Mouse (Mus musculus) heart, embryonic 12.5 days (tissue): Measurements from ENCODE around the gene Hspa14. TPM values are rescaled to one million over a fixed set of nuclear protein-coding genes. Genes with fewer than 3 reads are reported as not detected.

Source experiments
- ATAC-seq: fragments of 200-750 bp; cut with Nextera tagmentation; 2 replicates; pipeline ENCODE4 v1.8.0; 2017; ENCODE audit warnings: moderate TSS enrichment, moderate library complexity; ENCODE audit not compliant: insufficient number of reproducible peaks, low FRiP score
- H3K27ac ChIP-seq: fragments of 300-500 bp; sonication (generic); 2 replicates; pipeline ENCODE4 v1.5.1; 2016; ENCODE audit warnings: mild to moderate bottlenecking, moderate library complexity; ENCODE audit not compliant: poor library complexity, severe bottlenecking
- H3K27me3 ChIP-seq: fragments of 300-500 bp; sonication (generic); replicated peaks from 2 replicates; pipeline ENCODE4 v1.6.1; 2016; ENCODE audit warnings: mild to moderate bottlenecking, moderate library complexity
- H3K36me3 ChIP-seq: fragments of 300-500 bp; sonication (generic); 2 replicates; pipeline ENCODE4 v1.6.1; 2016; ENCODE audit warnings: mild to moderate bottlenecking, moderate library complexity
- H3K4me1 ChIP-seq: fragments of 300-500 bp; sonication (generic); replicated peaks from 2 replicates; pipeline ENCODE4 v1.6.1; 2016; ENCODE audit warnings: mild to moderate bottlenecking
- H3K4me2 ChIP-seq: fragments of 300-500 bp; sonication (generic); 2 replicates; pipeline ENCODE4 v1.6.1; 2016; ENCODE audit warnings: mild to moderate bottlenecking, moderate library complexity
- H3K4me3 ChIP-seq: fragments of 300-500 bp; sonication (generic); 2 replicates; pipeline ENCODE4 v1.5.1; 2016; ENCODE audit warnings: mild to moderate bottlenecking
- H3K9ac ChIP-seq: fragments of 300-500 bp; sonication (generic); 2 replicates; pipeline ENCODE4 v1.6.1; 2016; ENCODE audit warnings: mild to moderate bottlenecking, moderate library complexity
- H3K9me3 ChIP-seq: fragments of 300-500 bp; sonication (generic); replicated peaks from 2 replicates; pipeline ENCODE4 v1.6.1; 2016; ENCODE audit warnings: mild to moderate bottlenecking, moderate library complexity
- WGBS: fragments of 180-500 bp; shearing (Covaris S2); methylation state at CpG from one replicate; pipeline ENCODE4 v1.1.7; 2016; 5-methylcytosine and 5-hydroxymethylcytosine counted together
- polyA plus RNA-seq: library from polyadenylated mRNA; unstranded; fragments of >200 nt; fragmentation: Nextera tagmentation; extraction: Ambion mirVana; gene quantifications from 2 replicates; pipeline ENCODE4 v1.2.1, GENCODE M21; 2016

Hspa14 gene
- polyA plus RNA-seq, result 81.3 and 85.9 TPM in 2 replicates

DNA sequence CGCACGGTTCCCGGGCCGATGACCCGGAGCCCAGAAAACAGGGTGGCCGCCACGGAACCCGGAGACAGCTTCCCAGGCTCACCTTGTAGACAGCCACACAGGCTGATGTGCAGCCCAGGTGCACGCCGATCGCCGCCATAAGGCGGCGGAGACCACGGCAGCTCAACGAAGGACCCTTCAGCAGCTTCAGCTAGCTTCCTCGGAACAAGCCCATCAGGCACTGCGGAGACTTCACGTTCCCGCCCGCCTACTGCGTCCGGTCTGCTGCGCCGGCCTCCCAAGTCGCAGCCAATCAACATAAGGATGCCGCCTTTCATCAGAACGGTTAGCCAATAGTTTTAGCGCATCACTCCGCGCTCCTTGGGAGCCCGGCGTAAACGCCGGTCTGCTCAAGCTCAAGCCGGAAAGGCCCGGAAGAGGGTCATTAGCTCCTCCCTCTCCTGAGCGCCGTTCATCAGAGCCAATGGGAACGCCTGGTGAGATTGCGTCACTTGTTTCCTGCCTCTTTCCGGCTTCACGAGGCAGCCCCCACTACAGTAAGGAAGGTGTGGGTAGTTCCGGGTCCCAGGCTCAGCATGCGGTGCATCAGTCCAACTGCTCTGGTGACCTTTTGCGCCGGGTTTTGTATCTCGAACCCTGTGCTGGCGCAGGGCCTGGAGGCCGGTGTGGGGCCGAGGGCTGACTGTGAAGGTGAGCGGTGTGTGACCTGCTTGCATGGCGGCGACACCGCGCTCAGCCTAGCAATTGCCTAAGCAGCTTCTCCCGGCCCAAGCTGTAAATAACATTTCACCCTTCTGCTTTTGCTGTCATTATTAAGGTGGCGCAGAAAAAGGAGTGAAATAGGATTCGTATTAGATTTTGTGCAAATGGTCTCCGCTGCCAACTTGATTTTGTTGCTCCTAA lies at the start of gene Hspa14, which contains the start of the genes Gm45902 and Cdnf:
Hspa14 (minus strand) TSS at position 263 of the 903 bp plus-strand sequence.
Gm45902 (minus strand) TSS at position 239 of the 903 bp plus-strand sequence.
Cdnf (plus strand) TSS at position 479 of the 903 bp plus-strand sequence.
- Histone ChIP-seq H3K27ac (peak within 1 kb of the TSS; percentile 84), H3K27me3 (no peaks in the 10 kb centered on the region), H3K36me3 (peaks cover 28% of the 10 kb centered on the region), H3K9ac (peak within 1 kb of the TSS; percentile 98), H3K4me1 (peaks cover 15% of the 10 kb centered on the region), H3K4me2 (peak within 1 kb of the TSS; percentile 97), H3K4me3 (peak within 1 kb of the TSS; percentile 93), H3K9me3 (peaks cover 3% of the 10 kb centered on the region; the same call in 1 of the 2 replicates)
- ATAC-seq, result peak; percentile 100
- under 1% methylated on average over 60 of the region's 60 CpGs for WGBS

DNA sequence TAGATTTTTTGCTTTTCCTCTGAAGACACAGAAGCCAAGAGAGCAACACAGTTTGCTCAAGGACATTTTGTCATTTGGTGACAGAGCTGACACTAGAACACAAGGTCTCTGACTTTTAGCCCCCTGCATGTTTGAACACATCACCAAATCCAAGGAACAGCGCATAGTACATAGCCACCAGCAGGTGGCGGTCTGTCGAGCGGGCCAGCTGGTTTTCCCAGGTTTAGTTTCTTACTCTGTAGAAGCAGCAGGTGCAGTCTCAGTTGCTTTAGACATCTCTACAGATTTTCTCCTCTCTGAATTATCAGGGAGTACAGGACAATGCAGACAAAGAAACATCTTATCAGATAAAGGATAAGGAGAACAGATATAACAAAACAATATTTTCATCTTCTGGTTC lies 34.0 kb upstream of the Hspa14 start:
- H3K27ac ChIP-seq, result no peak overlapping the region
- H3K27me3 ChIP-seq, result 0 out of 2 replicates have a peak, but pooled peaks cover 5% of the 10 kb centered on the region
- H3K36me3 ChIP-seq, result no peaks in the 10 kb centered on the region
- no peak for ATAC-seq
- H3K4me2 ChIP-seq, result no peak overlapping the region
- no peak overlapping the region for H3K9ac ChIP-seq
- H3K4me1 ChIP-seq, result peaks cover 7% of the 10 kb centered on the region
- WGBS, result 5% methylated on average over 4 of the region's 4 CpGs
- H3K4me3 ChIP-seq, result no peak overlapping the region
- no peaks in the 10 kb centered on the region for H3K9me3 ChIP-seq

DNA sequence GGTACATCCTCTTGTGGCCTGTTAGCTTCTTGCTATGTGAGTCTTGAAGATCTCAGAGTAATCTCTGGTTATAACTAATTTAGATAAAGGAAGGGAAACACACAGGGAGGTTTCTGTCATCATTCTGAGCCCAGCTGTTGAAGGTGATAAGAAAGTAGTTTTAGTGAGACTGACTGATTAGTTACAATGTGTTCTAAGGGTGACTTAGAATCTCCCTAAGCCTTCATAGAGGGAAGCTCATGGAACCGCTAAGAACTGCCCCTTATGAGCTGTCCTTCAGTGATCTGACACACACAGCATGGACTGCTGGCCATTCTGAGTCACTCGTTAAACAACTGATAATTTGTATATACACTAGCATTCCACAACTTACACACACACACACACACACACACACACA lies 33.4 kb upstream of the Hspa14 start:
- H3K4me1 ChIP-seq, result peaks cover 7% of the 10 kb centered on the region
- no peak overlapping the region for H3K9ac ChIP-seq
- H3K27ac ChIP-seq, result no peak overlapping the region
- H3K4me2 ChIP-seq, result no peak overlapping the region
- ATAC-seq, result no peak
- no peaks in the 10 kb centered on the region for H3K9me3 ChIP-seq
- 26% methylated on average over 2 of the region's 2 CpGs for WGBS
- no peak overlapping the region for H3K4me3 ChIP-seq
- 0 out of 2 replicates have a peak, but pooled peaks cover 5% of the 10 kb centered on the region for H3K27me3 ChIP-seq
- H3K36me3 ChIP-seq, result no peaks in the 10 kb centered on the region

DNA sequence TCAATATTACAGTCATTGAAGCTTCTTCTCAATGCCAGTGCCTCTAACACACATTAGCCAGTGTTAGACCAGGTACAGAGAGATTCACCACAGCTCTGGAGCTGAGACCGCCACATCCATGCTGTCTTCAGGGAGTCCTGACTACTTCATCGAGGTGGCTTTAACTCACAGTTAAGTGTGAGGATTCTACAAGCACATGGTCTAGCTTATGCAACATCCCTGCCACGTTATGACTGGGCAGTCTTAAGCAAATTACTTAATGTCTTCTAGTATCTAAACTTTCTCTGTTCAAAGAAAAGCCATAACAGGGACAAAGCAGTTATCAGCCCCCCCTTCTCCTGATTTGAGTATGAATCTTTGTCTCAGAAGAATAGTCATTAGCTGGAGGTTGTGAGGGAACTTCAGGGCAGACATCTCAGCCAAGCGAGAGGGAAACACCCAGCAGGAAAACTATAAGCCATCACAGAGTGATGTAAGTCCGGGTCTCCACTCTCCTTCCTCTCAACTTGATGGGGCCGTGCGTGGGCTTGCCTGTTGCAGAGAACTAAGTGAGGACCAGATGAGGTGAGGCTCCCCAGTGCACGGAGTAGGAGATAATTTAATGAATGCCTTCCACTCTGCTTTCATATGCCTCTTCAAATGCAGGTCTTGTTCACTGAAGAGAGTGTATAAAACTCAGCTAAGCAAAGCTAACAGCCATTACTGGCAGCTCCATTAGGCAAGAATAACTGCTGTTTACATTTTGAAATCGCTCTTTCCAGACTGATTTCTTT lies 28.9 kb upstream of the Hspa14 start:
- no peak for ATAC-seq
- no peak overlapping the region for H3K27ac ChIP-seq
- H3K4me2 ChIP-seq, result no peak overlapping the region
- H3K9me3 ChIP-seq, result no peaks in the 10 kb centered on the region
- 0 out of 2 replicates have a peak, but pooled peaks cover 5% of the 10 kb centered on the region for H3K27me3 ChIP-seq
- 63% methylated on average over 9 of the region's 9 CpGs for WGBS
- no peak overlapping the region for H3K4me3 ChIP-seq
- H3K9ac ChIP-seq, result no peak overlapping the region
- H3K4me1 ChIP-seq, result peaks cover 7% of the 10 kb centered on the region
- no peaks in the 10 kb centered on the region for H3K36me3 ChIP-seq

DNA sequence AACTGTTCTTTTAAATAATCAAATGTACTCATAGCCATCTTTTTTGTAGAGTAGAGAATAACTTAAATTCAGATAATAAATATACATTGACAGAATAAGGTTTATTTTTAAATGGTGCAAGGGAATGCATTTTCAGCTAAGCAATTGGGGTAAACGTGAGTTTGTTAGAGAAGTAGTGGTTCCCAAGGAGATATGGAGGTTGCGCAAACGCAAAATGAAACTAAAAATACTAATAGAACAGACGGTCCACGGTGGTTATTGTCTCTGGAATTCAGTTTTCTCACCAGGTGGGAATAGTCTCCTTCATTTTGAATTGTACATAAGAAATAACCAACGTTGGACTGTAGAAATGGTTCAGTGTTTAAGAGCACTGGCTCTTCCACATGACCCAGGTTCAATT lies 13.7 kb upstream of the Hspa14 start:
- no peak overlapping the region for H3K9ac ChIP-seq
- 75% methylated on average over 6 of the region's 6 CpGs for WGBS
- 0 out of 2 replicates have a peak, but pooled peaks cover 2% of the 10 kb centered on the region for H3K9me3 ChIP-seq
- no peak overlapping the region for H3K4me2 ChIP-seq
- no peak overlapping the region for H3K4me3 ChIP-seq
- H3K4me1 ChIP-seq, result no peaks in the 10 kb centered on the region
- no peaks in the 10 kb centered on the region for H3K36me3 ChIP-seq
- H3K27me3 ChIP-seq, result no peaks in the 10 kb centered on the region
- no peak overlapping the region for H3K27ac ChIP-seq
- ATAC-seq, result no peak

DNA sequence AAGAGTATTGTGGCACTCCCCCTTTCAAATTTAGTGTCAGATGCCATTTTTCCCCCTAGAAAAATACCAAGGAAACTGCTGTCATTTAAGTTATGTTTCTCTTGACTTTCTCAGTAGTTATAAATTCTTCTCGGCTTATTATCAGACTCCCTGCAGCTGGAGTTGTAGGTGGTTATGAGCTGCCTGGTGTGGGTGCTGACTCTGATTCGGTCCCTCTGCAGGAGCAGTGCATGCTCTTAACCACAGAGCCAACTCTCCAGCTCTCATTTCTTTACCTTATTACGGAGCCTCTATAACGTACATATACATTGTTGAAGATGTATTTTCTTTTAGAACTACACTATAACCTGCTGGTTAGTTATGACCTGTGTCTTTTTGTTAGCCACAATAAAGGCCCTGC lies 9.9 kb upstream of the Hspa14 start:
- Histone ChIP-seq H3K27ac (no peak overlapping the region), H3K4me3 (no peak overlapping the region), H3K9me3 (no peaks in the 10 kb centered on the region), H3K4me1 (no peaks in the 10 kb centered on the region), H3K27me3 (no peaks in the 10 kb centered on the region), H3K9ac (no peak overlapping the region), H3K36me3 (no peaks in the 10 kb centered on the region), H3K4me2 (no peak overlapping the region)
- 70% methylated on average over 4 of the region's 4 CpGs for WGBS
- ATAC-seq, result no peak

DNA sequence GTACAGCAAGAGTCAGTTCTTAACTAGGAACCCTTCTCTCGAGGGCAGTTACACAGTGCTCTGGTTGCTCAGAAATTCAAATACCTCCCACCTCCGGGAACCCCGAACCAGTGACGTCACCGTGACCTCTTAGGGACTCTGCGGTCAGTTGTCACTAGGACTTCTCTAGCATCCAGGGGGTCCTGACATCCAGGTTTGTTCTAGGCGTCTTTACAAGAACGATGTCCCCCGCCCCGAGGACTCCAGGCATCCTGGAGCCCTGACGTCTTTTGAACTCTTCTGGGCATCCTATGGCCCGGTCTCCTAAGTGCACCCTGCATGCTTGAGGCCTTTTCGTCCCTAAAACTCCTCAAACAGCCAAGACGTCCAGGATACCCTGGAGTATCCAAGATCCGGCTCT lies 538 bp downstream of the Hspa14 start:
- WGBS, result 0% methylated on average over 15 of the region's 15 CpGs
- Histone ChIP-seq H3K27ac (peak overlapping the region; percentile 84), H3K9me3 (no peaks in the 10 kb centered on the region; the same call in 1 of the 2 replicates), H3K4me1 (peaks cover 15% of the 10 kb centered on the region), H3K36me3 (peaks cover 35% of the 10 kb centered on the region), H3K4me3 (peak overlapping the region; percentile 93), H3K9ac (peak overlapping the region; percentile 98), H3K4me2 (peak overlapping the region; percentile 97), H3K27me3 (no peaks in the 10 kb centered on the region)
- no peak for ATAC-seq

DNA sequence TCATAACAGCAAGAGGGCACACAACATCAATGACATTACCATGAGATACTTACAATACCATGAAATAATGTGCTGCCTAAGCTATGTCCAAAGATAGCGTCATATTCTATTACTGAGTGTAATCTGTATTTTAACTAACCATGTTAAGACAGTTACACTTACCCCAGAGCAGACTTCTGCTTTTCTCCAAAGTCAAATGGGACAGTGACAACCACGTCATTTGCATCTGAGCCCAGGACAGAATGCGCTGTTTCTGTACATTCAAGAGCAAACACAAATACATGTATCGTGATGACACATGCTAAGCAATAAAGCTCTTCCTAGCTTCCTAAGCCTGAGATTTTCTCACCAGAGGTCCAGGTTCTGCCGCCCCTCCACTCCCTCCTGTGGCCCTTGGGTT lies 11.7 kb downstream of the Hspa14 start:
- H3K4me2 ChIP-seq, result no peak overlapping the region
- no peak overlapping the region for H3K9ac ChIP-seq
- H3K27ac ChIP-seq, result no peak overlapping the region
- WGBS, result 96% methylated on average over 5 of the region's 5 CpGs
- H3K27me3 ChIP-seq, result no peaks in the 10 kb centered on the region
- no peaks in the 10 kb centered on the region for H3K9me3 ChIP-seq
- no peak for ATAC-seq
- no peaks in the 10 kb centered on the region for H3K4me1 ChIP-seq
- peaks cover 75% of the 10 kb centered on the region for H3K36me3 ChIP-seq
- no peak overlapping the region for H3K4me3 ChIP-seq

DNA sequence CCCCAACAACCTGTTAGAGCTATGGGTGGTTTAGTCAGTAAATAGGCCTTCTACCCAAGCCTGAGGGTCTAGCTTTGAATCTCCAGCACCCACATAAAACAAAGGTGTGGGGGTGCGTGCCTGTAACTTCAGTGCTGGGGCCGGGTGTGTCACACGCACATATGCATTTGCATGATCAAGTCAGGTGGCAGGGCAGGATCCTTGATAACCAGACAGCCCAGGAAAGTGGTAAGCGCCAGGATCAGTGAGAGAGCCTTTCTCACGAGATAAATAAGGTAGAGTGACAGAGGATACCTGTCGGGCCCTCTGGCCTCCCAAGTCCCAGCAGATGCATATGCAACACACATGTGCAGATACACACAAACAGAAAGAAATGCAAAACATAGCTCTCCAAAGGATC lies 13.1 kb downstream of the Hspa14 start:
- Histone ChIP-seq H3K36me3 (peaks cover 74% of the 10 kb centered on the region), H3K27me3 (no peaks in the 10 kb centered on the region), H3K4me3 (no peak overlapping the region), H3K9ac (no peak overlapping the region), H3K27ac (no peak overlapping the region), H3K4me1 (no peaks in the 10 kb centered on the region), H3K9me3 (no peaks in the 10 kb centered on the region), H3K4me2 (no peak overlapping the region)
- ATAC-seq, result no peak
- 89% methylated on average over 6 of the region's 6 CpGs for WGBS

DNA sequence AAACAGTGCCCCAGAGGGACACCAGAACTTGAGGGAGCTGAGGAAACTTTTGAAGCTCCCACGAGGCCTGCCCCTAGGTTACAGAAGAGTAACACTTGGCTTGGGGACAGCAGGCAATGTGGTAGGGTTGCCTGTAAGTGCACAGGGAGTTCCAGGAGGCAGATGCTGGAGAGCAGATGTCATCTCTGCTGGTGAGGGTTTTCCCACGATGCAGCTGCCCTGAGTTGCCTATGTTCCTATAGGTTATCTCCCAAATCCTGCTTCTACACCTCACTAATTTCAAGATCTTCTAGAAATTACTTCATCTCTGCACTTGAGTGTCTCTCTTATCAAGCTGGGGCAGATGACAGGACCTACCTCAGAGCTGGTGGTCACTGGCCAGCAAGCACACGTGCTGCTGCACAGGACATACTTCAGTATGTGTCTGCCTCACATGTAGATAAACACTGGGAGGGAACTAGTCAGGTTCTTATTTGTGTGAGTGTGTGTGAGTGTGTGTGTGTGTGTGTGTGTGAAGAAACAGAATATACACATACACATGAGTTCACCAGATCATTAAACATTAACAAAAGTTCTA lies 18.7 kb downstream of the Hspa14 start:
- no peaks in the 10 kb centered on the region for H3K27me3 ChIP-seq
- no peak overlapping the region for H3K4me2 ChIP-seq
- WGBS, result 85% methylated on average over 3 of the region's 3 CpGs
- no peaks in the 10 kb centered on the region for H3K9me3 ChIP-seq
- ATAC-seq, result no peak
- no peak overlapping the region for H3K9ac ChIP-seq
- H3K4me1 ChIP-seq, result no peaks in the 10 kb centered on the region
- H3K27ac ChIP-seq, result no peak overlapping the region
- no peak overlapping the region for H3K4me3 ChIP-seq
- peaks cover 78% of the 10 kb centered on the region for H3K36me3 ChIP-seq

DNA sequence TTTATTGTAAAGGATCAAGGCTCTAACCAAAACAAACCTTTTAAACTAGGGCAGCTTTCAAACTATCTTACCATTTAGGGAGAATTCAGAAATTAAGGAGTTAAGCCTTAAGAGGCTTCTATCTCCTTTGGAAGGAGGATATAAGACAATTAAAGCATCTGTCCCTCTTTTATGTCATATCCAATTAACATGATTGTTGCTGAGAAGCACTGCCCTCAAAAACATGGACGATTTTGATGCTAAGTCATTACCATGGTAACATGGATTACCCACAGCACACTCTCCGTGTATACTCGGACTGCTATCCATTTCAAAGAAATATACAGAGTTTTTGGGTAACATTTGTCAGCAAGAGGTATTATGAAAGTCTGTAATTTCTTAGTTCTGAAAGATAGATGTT lies 22.8 kb downstream of the Hspa14 start:
- H3K9me3 ChIP-seq, result no peaks in the 10 kb centered on the region
- no peaks in the 10 kb centered on the region for H3K27me3 ChIP-seq
- WGBS, result 91% methylated on average over 3 of the region's 3 CpGs
- no peak overlapping the region for H3K4me3 ChIP-seq
- H3K4me2 ChIP-seq, result no peak overlapping the region
- peaks cover 49% of the 10 kb centered on the region for H3K36me3 ChIP-seq
- no peak for ATAC-seq
- H3K9ac ChIP-seq, result no peak overlapping the region
- H3K4me1 ChIP-seq, result no peaks in the 10 kb centered on the region
- H3K27ac ChIP-seq, result no peak overlapping the region
